Mouse (Mus musculus) neural tube, embryonic 13.5 days (tissue): ENCODE data around the gene Cnfn. TPM values are rescaled to one million over a fixed set of nuclear protein-coding genes. Genes with fewer than 3 reads are reported as not detected.
A peak's percentile ranks its signal among the peaks of the same experiment; 100 is the strongest.

ENCODE experiments used
- ATAC-seq: fragments of 200-750 bp; cut with Nextera tagmentation; 2 replicates; pipeline ENCODE4 v1.8.0; 2017; ENCODE audit warnings: low read depth, mild to moderate bottlenecking, moderate TSS enrichment, moderate library complexity
- H3K27ac ChIP-seq: fragments of 300-500 bp; sonication (generic); replicated peaks from 2 replicates; pipeline ENCODE4 v1.5.1; 2015; ENCODE audit warnings: moderate library complexity, mild to moderate bottlenecking, inconsistent platforms
- H3K27me3 ChIP-seq: fragments of 300-500 bp; sonication (generic); 2 replicates; pipeline ENCODE4 v1.6.1; 2015; ENCODE audit warnings: mild to moderate bottlenecking, inconsistent platforms
- H3K36me3 ChIP-seq: fragments of 300-500 bp; sonication (generic); 2 replicates; pipeline ENCODE4 v1.6.1; 2015; ENCODE audit warnings: mild to moderate bottlenecking, inconsistent platforms
- H3K4me1 ChIP-seq: fragments of 300-500 bp; sonication (generic); replicated peaks from 2 replicates; pipeline ENCODE4 v1.6.1; 2015; ENCODE audit warnings: inconsistent platforms
- H3K4me2 ChIP-seq: fragments of 300-500 bp; sonication (generic); 2 replicates; pipeline ENCODE4 v1.6.1; 2015; ENCODE audit warnings: inconsistent platforms, mild to moderate bottlenecking, moderate library complexity
- H3K4me3 ChIP-seq: fragments of 300-500 bp; sonication (generic); 2 replicates; pipeline ENCODE4 v1.5.1; 2015; ENCODE audit warnings: mild to moderate bottlenecking, inconsistent platforms
- H3K9ac ChIP-seq: fragments of 300-500 bp; sonication (generic); 2 replicates; pipeline ENCODE4 v1.6.1; 2015; ENCODE audit warnings: moderate library complexity, mild to moderate bottlenecking, inconsistent platforms
- H3K9me3 ChIP-seq: fragments of 300-500 bp; sonication (generic); 2 replicates; pipeline ENCODE4 v1.6.1; 2016; ENCODE audit warnings: inconsistent platforms
- WGBS: fragments of 180-500 bp; shearing (Covaris S2); methylation state at CpG from one replicate; pipeline ENCODE4 v1.1.7; 2015; 5-methylcytosine and 5-hydroxymethylcytosine counted together
- polyA plus RNA-seq: library from polyadenylated mRNA; unstranded; fragments of >200 nt; fragmentation: Nextera tagmentation; extraction: Ambion mirVana; gene quantifications from 2 replicates; pipeline ENCODE4 v1.2.1, GENCODE M21; 2015

Gene Cnfn
- polyA plus RNA-seq, 1 experiment from 2014 or later = not detected

- WGBS = 87% methylated on average over 12 of the region's 12 CpGs
- H3K36me3 ChIP-seq = peaks cover 74% of the 10 kb centered on the region
- ATAC-seq = no peak
- H3K27me3 ChIP-seq = no peaks in the 10 kb centered on the region
- no peak overlapping the region for H3K4me2 ChIP-seq
- no peaks in the 10 kb centered on the region for H3K9me3 ChIP-seq
- no peak overlapping the region for H3K4me3 ChIP-seq
- peak overlapping the region; percentile 8; the same call in 1 of the 2 replicates for H3K9ac ChIP-seq
- H3K4me1 ChIP-seq = peaks cover 26% of the 10 kb centered on the region
- H3K27ac ChIP-seq = no peak overlapping the region; the same call in 1 of the 2 replicates
Measured at GRCm38 (mm10) chr7:25385850-25386555, 16.5 kb upstream of the Cnfn start.

- Histone ChIP-seq H3K4me2 (no peak overlapping the region), H3K27me3 (peaks cover 7% of the 10 kb centered on the region; the same call in 1 of the 2 replicates), H3K4me3 (no peak overlapping the region), H3K27ac (no peak overlapping the region), H3K36me3 (peaks cover 81% of the 10 kb centered on the region), H3K4me1 (peaks cover 21% of the 10 kb centered on the region), H3K9ac (no peak overlapping the region), H3K9me3 (no peaks in the 10 kb centered on the region)
- ATAC-seq = no peak
- 93% methylated on average over 12 of the region's 12 CpGs for WGBS
Measured at GRCm38 (mm10) chr7:25385259-25385658, 15.7 kb upstream of the Cnfn start.

GRCm38 (mm10) chr7:25384818-25385217 lies 15.3 kb upstream of the Cnfn start:
- peaks cover 21% of the 10 kb centered on the region for H3K4me1 ChIP-seq
- no peak for ATAC-seq

GRCm38 (mm10) chr7:25384318-25384717 lies 14.8 kb upstream of the Cnfn start:
- WGBS = 90% methylated on average over 13 of the region's 13 CpGs
- peaks cover 82% of the 10 kb centered on the region for H3K36me3 ChIP-seq
- no peak for ATAC-seq

More at GRCm38 (mm10) chr7:25384818-25385217, 15.3 kb upstream of the Cnfn start:
- H3K4me3 ChIP-seq = no peak overlapping the region
- 83% methylated on average over 9 of the region's 9 CpGs for WGBS
- H3K9ac ChIP-seq = no peak overlapping the region
- H3K36me3 ChIP-seq = peaks cover 82% of the 10 kb centered on the region
- H3K27me3 ChIP-seq = peaks cover 8% of the 10 kb centered on the region; the same call in 1 of the 2 replicates
- H3K27ac ChIP-seq = no peak overlapping the region
- H3K9me3 ChIP-seq = no peaks in the 10 kb centered on the region
- no peak overlapping the region for H3K4me2 ChIP-seq

GRCm38 (mm10) chr7:25383891-25384290 lies 14.4 kb upstream of the Cnfn start:
- H3K27me3 ChIP-seq = peaks cover 8% of the 10 kb centered on the region; the same call in 1 of the 2 replicates
- 85% methylated on average over 4 of the region's 4 CpGs for WGBS

More at GRCm38 (mm10) chr7:25384318-25384717, 14.8 kb upstream of the Cnfn start:
- peaks cover 20% of the 10 kb centered on the region for H3K4me1 ChIP-seq
- no peak overlapping the region for H3K4me3 ChIP-seq
- no peak overlapping the region for H3K9ac ChIP-seq
- H3K27me3 ChIP-seq = peaks cover 8% of the 10 kb centered on the region; the same call in 1 of the 2 replicates
- H3K27ac ChIP-seq = no peak overlapping the region
- no peak overlapping the region for H3K4me2 ChIP-seq
- H3K9me3 ChIP-seq = no peaks in the 10 kb centered on the region

GRCm38 (mm10) chr7:25383385-25383784 lies 13.9 kb upstream of the Cnfn start:
- Histone ChIP-seq H3K4me1 (peaks cover 22% of the 10 kb centered on the region), H3K4me2 (no peak overlapping the region), H3K27ac (no peak overlapping the region), H3K9ac (no peak overlapping the region), H3K4me3 (no peak overlapping the region), H3K36me3 (peaks cover 77% of the 10 kb centered on the region), H3K27me3 (peaks cover 8% of the 10 kb centered on the region; the same call in 1 of the 2 replicates), H3K9me3 (no peaks in the 10 kb centered on the region)
- ATAC-seq = no peak
- WGBS = 89% methylated on average over 7 of the region's 7 CpGs

More at GRCm38 (mm10) chr7:25383891-25384290, 14.4 kb upstream of the Cnfn start:
- Histone ChIP-seq H3K4me3 (no peak overlapping the region), H3K4me2 (no peak overlapping the region), H3K27ac (no peak overlapping the region), H3K9me3 (no peaks in the 10 kb centered on the region), H3K9ac (no peak overlapping the region), H3K36me3 (peaks cover 82% of the 10 kb centered on the region), H3K4me1 (peaks cover 22% of the 10 kb centered on the region)
- ATAC-seq = no peak

- Histone ChIP-seq H3K4me3 (no peak overlapping the region), H3K4me1 (peaks cover 22% of the 10 kb centered on the region), H3K9ac (no peak overlapping the region), H3K9me3 (no peaks in the 10 kb centered on the region), H3K27ac (no peak overlapping the region), H3K36me3 (peaks cover 69% of the 10 kb centered on the region), H3K27me3 (peaks cover 8% of the 10 kb centered on the region; the same call in 1 of the 2 replicates), H3K4me2 (no peak overlapping the region)
- ATAC-seq = no peak
Measured at GRCm38 (mm10) chr7:25382541-25382940, 13.0 kb upstream of the Cnfn start.

- Histone ChIP-seq H3K9me3 (no peaks in the 10 kb centered on the region), H3K4me1 (peaks cover 26% of the 10 kb centered on the region), H3K4me2 (no peak overlapping the region), H3K27ac (no peak overlapping the region), H3K9ac (no peak overlapping the region), H3K4me3 (no peak overlapping the region), H3K36me3 (peaks cover 56% of the 10 kb centered on the region), H3K27me3 (peaks cover 8% of the 10 kb centered on the region; the same call in 1 of the 2 replicates)
- no peak for ATAC-seq
- 57% methylated on average over 3 of the region's 3 CpGs for WGBS
Measured at GRCm38 (mm10) chr7:25381284-25381680, 11.8 kb upstream of the Cnfn start.

GRCm38 (mm10) chr7:25380392-25381283 lies 11.1 kb upstream of the Cnfn start:
- WGBS = 74% methylated on average over 18 of the region's 18 CpGs
- Histone ChIP-seq H3K4me2 (0 out of 2 replicates have a peak overlapping the region, but pooled peaks have one; percentile 55), H3K4me1 (peaks cover 20% of the 10 kb centered on the region), H3K36me3 (peaks cover 50% of the 10 kb centered on the region), H3K27me3 (peaks cover 8% of the 10 kb centered on the region; the same call in 1 of the 2 replicates), H3K27ac (no peak overlapping the region), H3K4me3 (no peak overlapping the region), H3K9me3 (no peaks in the 10 kb centered on the region), H3K9ac (peak overlapping the region; percentile 62)
- ATAC-seq = no peak

- H3K4me2 ChIP-seq = peak overlapping the region; percentile 55
- peaks cover 41% of the 10 kb centered on the region for H3K36me3 ChIP-seq
- peak; percentile 32 for ATAC-seq
- 2% methylated on average over 42 of the region's 42 CpGs for WGBS
- H3K9me3 ChIP-seq = no peaks in the 10 kb centered on the region
- H3K27ac ChIP-seq = 0 out of 2 replicates have a peak overlapping the region, but pooled peaks have one; percentile 33
- H3K27me3 ChIP-seq = peaks cover 8% of the 10 kb centered on the region; the same call in 1 of the 2 replicates
- peak overlapping the region; percentile 62 for H3K9ac ChIP-seq
- H3K4me1 ChIP-seq = peaks cover 19% of the 10 kb centered on the region
- H3K4me3 ChIP-seq = peak overlapping the region; percentile 28
Measured at GRCm38 (mm10) chr7:25379551-25380351, 10.2 kb upstream of the Cnfn start.
